Mouse (Mus musculus) R1 (cell line): ENCODE measurements around the gene Bex1.

ENCODE experiments used
- DNase-seq: peaks from one replicate; pipeline ENCODE4 v3.0.0-alpha.2; 2018; ENCODE audit warnings: low read depth, low spot score

Gene Bex1

DNA sequence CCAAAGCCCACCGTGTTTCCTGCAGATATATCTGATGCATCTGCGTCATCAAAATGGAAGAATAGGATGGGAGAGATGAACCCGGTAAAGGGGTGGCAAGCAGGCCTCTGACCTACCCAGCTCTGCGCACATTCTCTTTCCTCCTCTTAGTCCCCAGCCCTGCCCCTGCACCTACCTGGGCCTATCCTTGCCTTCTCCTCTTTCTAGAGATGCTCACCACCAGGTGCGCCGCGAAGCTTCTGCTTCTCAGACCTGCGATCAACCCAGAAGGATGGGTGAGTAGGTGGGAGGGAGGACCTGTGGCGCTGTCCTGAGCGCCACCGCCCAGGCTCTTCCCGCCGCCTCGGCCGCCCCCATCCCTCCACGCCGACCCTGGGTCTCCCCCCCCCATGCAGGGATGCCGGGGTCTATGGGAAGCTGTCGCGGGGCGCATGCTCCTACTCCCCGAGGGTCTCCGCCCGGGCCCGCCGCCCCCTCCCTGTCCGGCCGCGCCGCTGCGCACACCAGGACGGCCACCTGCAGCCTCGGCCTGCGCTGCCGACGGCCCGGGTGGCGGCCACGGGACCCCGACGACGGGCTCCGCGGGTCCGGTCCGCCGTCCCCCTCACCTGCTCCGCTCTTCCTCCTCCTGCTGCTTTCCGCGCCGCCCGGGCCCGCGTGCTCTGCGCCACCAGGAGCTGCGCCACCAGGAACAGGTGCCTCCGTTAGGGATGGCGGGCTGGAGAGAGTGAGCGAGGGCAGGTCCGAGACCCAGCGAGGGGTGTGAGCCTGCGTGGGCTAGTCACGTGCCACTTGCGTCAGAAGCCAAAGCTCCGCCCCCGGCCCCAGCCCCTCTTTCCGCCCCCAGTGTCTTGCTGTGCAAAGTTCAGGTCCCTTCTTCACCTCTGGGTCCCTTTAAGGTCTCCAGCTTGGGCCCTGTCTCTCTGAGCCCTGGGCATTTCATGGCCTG lies at the start of gene Bex1, which contains the start of gene Tceal7:
Gene Bex1, minus strand, starts transcription at position 785 of the 949 bp plus-strand sequence.
Gene Tceal7, plus strand, starts transcription at position 51 of the 949 bp plus-strand sequence.
- peak; percentile 35 for DNase-seq

DNA sequence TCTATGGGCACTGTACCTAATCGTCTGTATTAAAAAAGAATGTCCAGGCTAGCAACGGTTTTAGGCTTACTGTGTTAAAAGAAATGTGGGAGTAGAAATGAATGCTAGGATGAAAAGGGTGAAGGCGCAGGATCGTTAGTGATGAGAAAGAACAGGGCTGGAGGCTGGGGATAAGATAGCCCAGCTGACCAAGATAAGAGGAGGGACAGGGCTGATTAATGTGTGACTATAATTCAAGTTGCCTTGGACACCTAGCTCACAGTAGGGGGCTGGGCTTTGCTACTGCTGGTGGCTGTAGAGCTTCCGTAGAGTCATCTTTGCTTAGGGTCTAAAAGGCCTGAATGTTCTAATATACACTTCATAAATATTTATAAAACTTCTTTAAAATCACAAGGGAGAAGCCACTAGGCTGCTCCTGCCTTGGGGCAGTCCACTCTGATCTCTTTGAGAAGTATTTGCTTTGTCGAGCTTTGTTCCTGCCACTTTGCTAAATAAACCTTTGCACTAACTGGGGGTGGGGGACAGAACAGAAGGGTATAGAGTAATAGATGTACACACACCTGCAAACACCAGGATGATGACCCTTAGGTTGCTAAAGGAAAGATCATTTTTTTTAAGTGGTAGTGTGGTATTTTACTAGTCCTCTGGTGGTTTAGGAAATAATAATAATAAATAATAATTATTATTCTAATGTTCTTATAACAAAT lies 36.9 kb upstream of the Bex1 start:
- no peak for DNase-seq

DNA sequence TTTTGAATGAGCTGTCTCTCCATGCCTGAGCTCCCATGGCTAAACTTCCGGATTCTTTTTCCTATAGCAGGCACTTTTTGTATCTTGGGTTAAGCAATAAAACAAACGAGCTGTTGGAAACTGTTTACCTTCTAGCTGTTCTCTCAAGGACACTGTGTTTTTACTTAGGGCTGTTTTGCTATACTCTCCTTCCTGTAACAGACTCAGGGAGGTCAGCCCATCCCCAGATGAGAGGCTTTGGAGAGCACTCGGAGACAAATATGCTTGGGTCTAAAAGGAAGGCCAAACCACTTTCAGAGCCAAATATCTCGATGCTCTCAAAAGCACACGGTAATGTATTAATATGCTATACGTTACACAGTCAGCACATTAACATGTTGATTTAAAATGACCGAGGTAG lies 34.4 kb upstream of the Bex1 start:
- DNase-seq, result peak; percentile 8

DNA sequence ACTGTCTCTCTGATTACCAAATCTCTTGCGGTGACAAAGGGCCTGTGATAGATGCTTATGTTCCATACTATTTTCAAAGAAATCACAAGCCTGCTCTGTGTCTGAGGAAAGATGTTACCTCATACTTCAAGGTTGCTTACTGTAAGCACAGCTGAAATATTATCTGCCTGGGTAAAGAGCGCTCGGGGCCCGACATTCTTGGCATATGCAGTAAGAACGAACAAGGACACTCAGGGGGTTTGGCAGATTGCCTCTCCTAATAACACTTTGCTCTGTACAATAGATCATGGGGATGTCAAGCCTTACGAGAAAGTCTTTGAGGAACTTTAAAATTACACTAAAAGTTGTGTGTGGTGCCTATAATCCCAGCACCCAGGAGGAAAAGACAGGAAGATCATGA lies 33.5 kb upstream of the Bex1 start:
- no peak for DNase-seq

DNA sequence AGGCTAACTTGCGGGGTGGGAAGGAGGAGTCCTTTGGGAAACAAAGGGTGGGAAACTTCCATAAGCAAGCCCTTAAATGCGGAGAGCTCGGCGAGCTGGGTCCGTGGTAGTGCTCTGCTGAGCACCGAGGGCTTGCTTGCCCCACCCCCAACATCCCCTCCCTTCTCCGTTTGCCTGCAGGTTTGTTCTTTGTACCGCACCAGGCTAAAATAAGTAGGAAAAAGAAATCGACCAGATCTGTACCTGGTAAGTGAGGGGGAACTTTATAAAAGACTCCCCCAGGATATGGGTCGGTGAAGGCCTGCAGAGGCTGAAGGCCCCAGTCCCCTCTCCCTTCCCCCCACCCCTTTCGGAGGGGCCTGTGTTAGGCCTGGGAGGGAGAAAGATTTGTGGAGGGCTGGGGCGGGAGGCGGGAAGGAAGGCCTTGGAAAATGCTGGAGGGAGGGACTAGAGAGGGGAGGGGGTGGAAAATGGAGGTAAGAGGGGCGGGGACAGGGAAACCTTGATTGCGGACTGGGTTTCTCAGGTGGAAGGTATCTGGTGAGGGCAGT lies 30.3 kb upstream of the Bex1 start:
- peak; percentile 90 for DNase-seq

DNA sequence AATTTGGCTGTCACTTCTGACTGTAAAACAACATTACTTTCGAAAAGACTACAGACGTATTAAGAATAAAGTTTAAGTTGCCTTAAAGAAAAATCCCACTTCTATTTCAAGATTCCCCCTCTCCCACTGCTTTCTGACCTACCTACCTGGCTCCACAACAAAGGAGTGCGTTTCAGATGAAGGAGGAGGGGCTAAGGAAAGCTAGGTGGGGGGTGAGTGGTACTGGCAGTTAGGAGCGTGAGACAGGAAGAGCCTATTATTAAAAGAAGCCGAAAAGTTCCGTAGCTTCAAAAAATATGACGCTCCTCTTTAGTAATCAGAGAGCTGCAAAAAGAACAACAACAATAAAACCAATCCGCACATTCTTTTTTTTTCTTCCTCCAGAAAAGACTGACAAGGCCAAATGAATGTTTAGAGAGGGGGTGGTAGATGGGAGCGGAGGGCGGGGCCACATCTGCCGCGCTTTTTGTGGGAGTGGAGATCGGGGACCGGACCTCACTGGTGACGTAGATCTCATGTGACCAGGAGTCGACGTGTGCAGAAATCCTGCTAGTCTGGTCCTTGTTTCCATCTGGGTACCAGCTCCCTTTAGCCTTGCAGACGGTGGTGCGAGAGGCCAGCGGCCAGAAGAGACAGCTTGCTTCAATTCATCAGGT lies 29.4 kb upstream of the Bex1 start, which contains the start of gene Tceal9:
Gene Tceal9, plus strand, starts transcription at position 506 of the 656 bp plus-strand sequence.
- peak; percentile 91 for DNase-seq

DNA sequence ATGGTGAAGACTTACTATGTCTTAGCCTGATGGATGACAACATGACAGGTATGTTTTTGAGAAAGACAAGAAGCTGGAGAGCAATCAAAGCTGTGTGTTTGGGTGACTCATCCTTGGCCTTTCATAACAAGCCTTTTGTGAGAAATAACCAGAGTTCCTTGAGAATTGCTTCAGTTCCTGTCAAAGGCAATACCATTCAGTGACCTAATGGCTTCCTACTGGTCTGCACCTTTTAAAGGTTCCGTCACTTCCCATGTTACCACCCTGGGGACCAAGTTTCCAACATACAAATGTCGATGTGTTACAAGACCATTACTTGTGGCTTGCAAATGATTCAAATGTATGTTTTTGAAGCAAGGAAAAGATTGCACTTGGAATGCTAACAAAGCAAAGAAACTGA lies 27.9 kb upstream of the Bex1 start:
- DNase-seq, result no peak

DNA sequence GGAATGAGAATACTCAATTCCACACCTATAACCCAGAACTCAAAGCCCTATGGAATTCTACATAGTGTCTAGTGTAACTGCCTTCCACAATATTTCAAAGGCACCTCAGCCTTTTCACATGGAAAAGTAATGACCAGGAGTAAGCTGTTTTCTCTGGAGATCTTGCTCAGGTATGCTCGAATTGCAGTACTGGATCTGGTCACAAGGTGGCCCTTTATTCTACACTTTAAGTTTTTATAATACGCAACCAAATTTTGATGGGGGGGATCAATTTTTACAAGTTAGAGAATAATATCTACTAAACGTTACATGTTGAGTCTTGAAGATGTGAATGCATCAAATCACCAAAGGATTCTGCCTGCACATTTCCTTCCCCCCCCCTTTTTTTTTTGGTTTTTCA lies 22.8 kb upstream of the Bex1 start:
- DNase-seq, result peak; percentile 27

DNA sequence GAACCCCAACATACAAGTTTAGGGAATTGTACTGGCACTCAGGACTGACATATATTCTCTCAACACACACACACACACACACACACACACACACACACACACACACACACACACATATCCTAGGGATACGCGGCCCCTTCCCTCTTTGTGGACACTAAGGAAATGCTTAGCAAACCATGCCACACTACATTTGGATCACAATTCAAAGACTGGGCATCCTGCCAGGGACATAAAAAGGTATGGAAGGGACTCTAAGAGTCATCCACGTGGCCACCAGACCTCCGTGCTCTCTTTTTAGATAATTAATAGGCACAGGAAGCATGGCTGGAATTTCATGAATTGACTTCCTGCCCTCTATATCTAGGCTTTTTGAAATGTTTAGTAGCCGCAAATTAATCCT lies 12.5 kb upstream of the Bex1 start:
- DNase-seq, result no peak

DNA sequence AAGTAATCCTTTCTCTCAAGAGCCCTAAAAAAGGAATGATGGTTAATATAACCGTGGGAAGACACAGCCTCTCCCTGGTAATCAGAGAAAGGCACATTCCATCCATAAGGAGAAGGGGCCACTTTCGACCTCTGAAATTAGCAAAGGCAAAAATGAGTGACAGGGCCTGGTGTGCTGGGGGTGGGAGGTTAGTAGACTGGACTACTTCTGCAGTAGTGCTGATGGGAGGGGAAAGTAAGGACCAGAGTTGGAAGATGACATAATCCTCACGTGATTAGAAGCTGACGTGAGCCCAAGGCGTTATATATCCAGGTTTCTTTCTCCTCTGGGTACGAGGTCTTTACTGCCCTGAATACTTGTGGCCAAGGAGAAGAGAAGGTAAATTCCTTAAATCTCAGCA lies 8.4 kb upstream of the Bex1 start:
- DNase-seq, result no peak

DNA sequence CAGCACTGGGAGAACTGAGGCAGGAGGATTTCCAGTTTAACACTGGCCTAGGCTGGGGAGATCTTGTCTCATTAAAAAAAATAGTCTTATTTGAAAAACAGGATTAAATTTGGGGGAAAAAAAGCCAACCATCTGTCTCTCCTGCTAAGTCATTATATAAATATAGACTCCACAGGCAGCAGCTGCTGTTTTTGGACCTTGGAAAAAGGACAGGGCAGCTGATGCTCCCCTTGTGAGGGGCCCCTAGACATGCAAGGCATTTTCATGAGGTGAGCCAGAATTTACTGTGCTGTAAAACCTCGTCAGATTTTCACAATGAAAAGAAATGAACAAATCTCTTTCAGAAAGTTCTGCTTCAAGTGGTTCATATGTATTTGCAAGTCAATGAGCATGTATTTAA lies 990 bp upstream of the Bex1 start:
- no peak for DNase-seq

DNA sequence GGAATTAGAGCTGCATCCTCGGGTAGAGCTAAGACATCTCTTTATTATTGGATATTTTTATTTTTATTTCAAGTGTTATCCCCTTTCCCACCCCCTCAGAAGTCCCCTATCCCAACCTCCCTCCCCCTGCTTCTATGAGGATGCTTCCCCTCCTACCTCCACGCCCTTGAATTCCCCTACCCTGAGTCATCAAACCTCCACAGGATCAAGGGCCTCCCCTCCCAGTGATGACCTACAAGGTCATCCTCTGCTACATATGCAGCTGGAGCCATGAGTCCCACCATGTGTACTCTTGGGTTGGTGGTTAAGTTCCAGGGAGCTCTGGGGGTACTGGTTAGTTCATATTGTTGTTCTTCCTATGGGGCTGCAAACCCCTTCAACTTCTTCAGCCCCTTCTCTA lies 1.9 kb downstream of the Bex1 start:
- peak; percentile 76 for DNase-seq

DNA sequence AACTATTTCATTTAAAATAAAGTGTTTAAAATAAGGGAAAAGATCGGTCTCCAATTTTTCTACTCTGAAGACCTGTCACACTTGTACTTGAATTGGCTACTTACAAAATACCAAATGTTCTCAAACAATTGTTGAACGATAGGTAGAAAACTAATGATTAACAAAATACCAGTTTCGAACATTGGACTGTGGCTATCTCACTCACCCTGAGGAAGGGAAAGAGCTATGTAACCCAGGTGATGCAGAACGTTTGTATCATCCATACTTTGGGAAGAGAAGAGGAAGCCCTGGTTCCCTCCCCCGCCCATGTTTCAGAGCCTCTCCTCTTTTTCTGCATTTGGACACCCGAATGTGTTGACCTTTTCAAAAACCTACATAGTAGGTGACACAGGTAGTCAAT lies 10.9 kb downstream of the Bex1 start:
- DNase-seq, result no peak

DNA sequence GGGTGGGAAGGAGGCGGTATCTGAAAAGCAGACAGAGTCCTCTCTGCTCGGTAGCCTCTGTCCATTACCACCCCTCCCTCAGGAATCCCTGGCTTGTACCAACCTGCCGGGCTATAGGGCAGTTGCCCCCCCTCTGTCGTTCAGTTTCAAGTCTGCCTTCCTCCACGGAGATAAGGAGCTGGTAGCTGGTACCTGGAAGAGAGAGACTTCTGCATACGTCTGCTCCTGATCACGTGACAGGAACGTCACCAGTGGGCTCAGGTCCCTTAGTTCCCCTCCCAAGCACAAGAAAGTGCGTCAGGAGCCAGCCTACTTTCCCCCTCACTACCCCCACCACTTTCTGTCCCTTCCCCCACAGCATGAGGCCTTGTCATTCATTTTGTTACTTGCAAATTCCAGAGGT lies 11.6 kb downstream of the Bex1 start, which contains the start of gene Tceal5:
Gene Tceal5, minus strand, starts transcription at position 213 of the 403 bp plus-strand sequence.
- DNase-seq, result peak; percentile 44

DNA sequence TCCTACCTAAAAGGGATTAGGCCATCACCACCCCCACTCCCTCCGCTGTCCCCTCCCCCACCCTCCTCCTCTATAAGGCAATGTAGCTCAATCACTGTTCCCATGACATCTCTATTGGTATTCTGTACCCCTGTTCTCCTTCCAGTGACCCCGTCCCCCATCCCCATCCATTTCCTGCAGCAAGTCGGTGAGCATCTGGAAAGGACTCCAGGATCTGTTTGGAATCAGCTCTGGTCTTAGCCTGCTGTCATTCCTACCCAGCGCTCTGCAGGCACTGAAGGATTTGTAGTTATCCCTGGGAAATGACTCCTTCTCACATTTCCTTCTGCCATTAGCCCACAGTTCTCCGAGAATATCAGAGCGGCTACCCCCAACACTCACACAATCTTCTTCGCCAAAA lies 12.1 kb downstream of the Bex1 start:
- DNase-seq, result peak; percentile 1

DNA sequence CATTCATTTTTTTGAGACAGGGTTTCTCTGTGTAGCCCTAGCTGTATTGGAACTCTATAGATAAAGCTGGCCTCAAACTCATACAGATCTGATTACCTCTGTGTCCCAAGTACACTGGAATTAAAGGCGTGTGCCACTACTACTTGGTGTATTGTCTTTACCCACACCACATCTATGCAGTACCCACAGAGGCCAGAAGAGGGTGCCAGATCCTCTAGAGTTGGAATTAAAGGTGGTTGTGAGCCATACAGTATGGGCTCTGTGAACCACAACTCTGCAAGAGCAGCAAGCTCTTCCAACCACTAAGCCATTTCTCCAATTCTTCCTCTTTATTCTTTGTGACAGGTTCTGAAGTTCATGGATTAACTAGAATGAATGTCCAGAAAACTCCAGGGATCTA lies 18.4 kb downstream of the Bex1 start:
- peak; percentile 70 for DNase-seq

DNA sequence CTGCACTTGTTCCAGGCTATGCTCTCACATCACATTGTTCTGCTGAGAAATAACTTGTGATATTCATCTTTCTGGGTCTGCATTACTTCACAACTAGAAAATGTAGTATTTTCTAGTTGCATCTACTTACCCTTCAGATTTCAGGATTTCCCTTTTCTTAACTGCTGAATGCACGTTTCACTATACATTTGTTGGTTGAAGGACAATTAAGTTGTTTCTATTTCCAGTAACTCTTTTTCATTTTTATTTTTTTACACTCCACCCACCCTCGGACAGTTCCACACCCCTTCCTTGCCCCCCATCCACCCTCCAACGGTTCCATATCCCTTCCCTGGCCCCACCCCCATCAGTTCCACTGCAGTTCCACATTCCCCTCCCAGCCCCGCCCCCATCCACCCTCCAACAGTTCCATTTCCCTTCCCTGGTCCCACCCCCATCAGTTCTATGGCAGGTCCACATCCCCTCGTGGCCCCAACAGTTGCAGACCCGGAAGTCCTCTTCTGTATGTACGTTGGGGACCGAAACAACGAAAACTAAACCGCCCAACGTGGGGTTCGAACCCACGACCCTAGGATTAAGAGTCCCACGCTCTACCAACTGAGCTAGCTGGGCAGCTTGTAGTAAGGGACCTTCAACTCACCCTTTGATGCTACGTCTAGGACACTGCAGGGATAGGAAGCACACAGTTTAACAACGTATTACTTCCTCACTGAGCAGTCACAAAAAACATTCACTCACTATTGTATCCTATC lies 19.9 kb downstream of the Bex1 start:
- DNase-seq, result peak; percentile 79

DNA sequence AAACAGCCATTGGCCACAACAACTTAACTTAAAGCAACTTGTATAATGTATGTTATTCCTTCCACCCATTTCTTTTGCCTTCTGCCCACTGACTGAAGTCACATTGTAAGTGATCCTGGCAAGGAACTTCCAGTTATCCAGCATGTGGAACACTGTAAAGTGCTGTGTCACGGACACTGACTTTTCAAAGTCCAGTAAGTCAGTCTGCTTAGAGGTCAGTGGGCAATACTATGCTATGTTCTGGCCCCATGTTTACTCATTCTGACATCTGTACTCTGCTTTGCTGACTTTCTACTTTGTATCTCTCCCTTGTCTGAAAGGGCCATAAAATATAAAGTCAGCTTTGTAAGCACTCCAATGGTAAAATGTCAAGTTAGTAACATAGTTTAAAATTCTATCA lies 32.2 kb downstream of the Bex1 start:
- DNase-seq, result no peak

DNA sequence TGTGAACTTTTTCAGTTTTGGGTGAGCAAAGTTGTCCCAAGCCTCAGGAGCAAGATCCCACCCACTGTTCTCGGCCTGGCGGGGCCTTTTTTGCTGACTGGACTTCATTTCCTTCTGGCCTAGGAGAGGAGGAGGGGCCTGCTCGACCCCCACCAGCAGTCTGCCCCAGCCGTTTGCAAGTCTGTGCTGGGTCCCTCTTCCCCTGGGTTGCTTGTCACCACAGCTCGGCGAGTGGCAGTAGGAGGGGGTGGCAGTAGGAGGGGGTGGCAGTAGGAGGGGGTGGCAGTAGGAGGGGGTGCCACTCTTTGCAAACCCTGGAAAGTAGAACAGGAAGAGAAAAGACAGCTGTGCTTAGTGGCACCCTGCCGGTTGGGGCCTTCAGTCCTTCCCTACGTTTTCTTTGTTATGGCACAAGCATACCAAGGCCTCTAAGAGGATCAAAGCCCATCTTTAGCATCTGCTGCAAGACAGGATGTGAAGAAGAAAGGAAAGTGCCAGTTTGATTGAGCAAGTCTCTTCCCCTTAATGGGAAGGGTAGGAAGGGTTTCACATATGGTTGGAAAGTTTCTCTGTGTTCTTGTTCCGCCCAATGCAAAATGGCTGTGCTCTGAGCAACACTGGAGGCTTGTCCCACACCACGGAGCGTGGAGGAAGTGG lies 34.3 kb downstream of the Bex1 start:
- DNase-seq, result peak; percentile 83

DNA sequence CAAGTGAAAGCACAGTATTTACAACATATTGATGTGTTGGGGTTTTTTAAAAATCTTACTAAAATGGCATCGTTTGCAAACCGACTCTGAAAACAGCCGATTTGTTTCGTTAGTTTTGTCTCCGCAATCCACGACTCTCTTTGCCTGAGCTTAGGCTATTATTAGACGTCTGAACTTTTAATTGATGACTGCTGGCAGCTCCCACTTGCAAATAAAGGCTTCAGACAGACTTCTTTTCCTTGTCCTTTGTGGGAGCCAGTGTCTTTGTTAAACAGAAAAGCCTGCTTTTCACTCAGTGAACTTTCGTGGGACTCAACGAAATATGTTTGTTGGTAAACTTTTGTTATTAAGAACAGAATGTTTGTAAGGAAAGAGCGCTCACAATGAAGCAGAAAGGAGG lies 42.5 kb downstream of the Bex1 start:
- peak; percentile 10 for DNase-seq
